Mouse (Mus musculus): ENCODE data around the gene Mov10l1. TPM values are rescaled to one million over a fixed set of nuclear protein-coding genes. Genes with fewer than 3 reads are reported as not detected.

Gene Mov10l1
- polyA plus RNA-seq, 1 experiment from 2014 or later, result not detected

DNA sequence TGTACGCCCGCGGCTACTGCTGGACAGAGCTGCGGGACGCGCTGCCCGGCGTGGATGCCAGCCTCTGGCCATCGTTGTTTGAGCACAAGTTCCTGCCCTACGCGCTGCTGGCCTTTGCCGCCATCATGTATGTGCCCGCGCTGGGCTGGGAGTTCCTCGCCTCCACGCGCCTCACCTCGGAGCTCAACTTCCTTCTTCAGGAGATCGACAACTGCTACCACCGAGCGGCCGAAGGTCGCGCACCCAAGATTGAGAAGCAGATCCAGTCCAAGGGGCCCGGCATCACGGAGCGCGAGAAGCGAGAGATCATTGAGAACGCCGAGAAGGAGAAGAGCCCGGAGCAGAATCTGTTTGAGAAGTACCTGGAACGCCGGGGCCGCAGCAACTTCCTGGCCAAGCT is 84.9 kb downstream of the Mov10l1 start:
- H3K27ac ChIP-seq (replicated peaks), result no peak overlapping the region
- H3K27me3 ChIP-seq (ENCODE audit: low read depth, poor library complexity, severe bottlenecking), result peaks cover 82% of the 10 kb centered on the region
- H3K9me3 ChIP-seq (replicated peaks), result no peaks in the 10 kb centered on the region
- H3K4me1 ChIP-seq, result peaks cover 10% of the 10 kb centered on the region
- peak; percentile 25 for DNase-seq (ENCODE audit: low spot score)
- H3K4me3 ChIP-seq, result peak overlapping the region; percentile 35
- 37% methylated on average over 35 of the region's 35 CpGs for WGBS
- no peaks in the 10 kb centered on the region for H3K36me3 ChIP-seq

DNA sequence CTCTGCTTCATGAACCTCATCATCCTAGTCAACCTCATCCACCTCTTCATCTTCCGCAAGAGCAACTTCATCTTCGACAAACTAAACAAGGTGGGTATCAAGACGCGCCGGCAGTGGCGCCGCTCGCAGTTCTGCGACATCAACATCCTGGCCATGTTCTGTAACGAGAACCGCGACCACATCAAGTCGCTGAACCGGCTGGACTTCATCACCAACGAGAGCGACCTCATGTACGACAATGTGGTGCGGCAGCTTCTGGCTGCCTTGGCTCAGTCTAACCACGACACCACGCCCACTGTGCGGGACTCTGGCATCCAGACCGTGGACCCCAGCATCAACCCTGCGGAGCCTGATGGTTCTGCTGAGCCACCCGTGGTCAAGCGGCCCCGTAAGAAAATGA is 85.5 kb downstream of the Mov10l1 start:
- DNase-seq (ENCODE audit: low spot score), result no peak
- no peak overlapping the region for H3K27ac ChIP-seq (replicated peaks)
- 38% methylated on average over 26 of the region's 26 CpGs for WGBS
- H3K9me3 ChIP-seq (replicated peaks), result no peaks in the 10 kb centered on the region
- H3K27me3 ChIP-seq (ENCODE audit: low read depth, poor library complexity, severe bottlenecking), result peaks cover 76% of the 10 kb centered on the region
- H3K4me1 ChIP-seq, result peaks cover 10% of the 10 kb centered on the region
- H3K36me3 ChIP-seq, result no peaks in the 10 kb centered on the region
- H3K4me3 ChIP-seq, result no peak overlapping the region

DNA sequence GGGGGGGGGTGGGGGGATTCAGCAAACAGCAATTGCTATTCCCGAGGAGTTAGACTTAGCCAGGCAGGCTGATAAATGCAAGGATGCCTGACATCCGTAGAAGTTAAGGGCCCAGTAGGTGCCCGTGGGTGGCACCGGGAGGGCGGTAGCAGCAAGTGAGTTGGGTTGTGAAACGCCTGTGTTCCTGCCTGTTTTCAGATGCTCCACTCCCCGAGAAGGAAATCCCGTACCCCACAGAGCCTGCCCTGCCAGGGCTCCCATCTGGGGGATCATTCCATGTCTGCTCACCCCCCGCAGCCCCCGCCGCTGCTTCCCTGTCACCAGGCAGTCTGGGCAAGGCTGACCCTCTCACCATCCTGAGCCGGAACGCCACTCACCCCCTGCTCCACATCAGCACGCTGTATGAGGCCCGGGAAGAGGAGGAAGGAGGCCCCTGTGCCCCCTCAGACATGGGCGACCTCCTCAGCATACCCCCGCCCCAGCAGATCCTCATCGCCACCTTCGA is 86.7 kb downstream of the Mov10l1 start:
- H3K27me3 ChIP-seq (ENCODE audit: low read depth, poor library complexity, severe bottlenecking), result peaks cover 64% of the 10 kb centered on the region
- DNase-seq (ENCODE audit: low spot score), result no peak
- H3K4me1 ChIP-seq, result peaks cover 14% of the 10 kb centered on the region
- H3K9me3 ChIP-seq (replicated peaks), result no peaks in the 10 kb centered on the region
- H3K27ac ChIP-seq (replicated peaks), result 0 out of 2 replicates have a peak overlapping the region, but pooled peaks have one; percentile 38
- WGBS, result 81% methylated on average over 19 of the region's 19 CpGs
- no peak overlapping the region for H3K4me3 ChIP-seq
- no peaks in the 10 kb centered on the region for H3K36me3 ChIP-seq

DNA sequence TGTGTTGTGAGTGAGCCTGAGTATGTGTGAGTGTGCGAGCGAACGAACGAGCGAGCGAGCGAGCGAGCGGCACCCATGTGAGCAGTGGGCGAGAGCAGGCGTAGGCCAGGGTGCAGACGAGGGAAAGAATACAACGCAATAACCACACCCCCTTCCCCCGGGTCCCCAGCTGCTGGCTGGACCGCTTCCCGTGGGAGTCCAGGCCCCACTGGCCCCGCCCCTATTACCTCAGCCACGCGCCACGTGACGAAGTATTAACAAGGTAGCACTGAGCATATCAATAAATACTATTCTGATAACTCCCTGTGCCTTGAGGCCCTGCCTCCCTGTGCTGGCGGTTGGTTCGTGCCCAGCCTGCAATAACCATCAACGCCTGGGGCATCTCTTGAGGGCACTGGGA is 87.9 kb downstream of the Mov10l1 start:
- Histone ChIP-seq H3K9me3 (replicated peaks) (no peaks in the 10 kb centered on the region), H3K4me1 (peaks cover 26% of the 10 kb centered on the region), H3K27ac (replicated peaks) (no peak overlapping the region), H3K36me3 (no peaks in the 10 kb centered on the region), H3K4me3 (no peak overlapping the region), H3K27me3 (ENCODE audit: low read depth, poor library complexity, severe bottlenecking) (peaks cover 54% of the 10 kb centered on the region)
- WGBS, result 78% methylated on average over 24 of the region's 24 CpGs
- no peak for DNase-seq (ENCODE audit: low spot score)

DNA sequence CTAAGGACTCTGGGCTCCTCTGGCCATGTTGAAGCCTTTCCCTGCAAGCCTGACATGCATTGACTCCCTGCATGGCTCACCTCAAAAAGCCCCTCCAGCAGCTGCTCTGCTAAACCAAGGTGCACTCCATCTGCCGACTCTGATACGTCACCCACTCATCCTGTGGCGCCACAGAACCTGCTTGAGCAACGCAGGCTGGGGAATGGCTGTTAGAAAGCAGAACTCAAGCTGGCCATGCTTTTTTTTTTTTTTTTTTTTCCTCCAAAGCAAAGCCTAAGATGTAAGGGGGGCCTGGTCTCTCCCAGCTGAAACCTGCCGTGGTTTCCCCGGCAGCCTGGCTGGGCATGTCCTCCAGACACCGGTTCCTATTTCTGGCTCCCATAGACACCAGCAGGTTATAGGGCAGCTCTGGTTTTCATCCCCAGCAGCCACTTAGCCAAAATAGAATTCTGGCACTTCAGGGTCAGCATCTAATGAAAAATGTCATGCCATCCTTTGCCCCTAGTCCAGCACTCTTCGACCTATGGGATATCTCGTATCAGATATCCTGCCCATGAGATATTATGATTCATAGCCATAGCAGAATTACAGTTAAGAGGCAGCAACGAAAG is 91.4 kb downstream of the Mov10l1 start:
- peaks cover 19% of the 10 kb centered on the region for H3K27me3 ChIP-seq (ENCODE audit: low read depth, poor library complexity, severe bottlenecking)
- H3K4me3 ChIP-seq, result peak overlapping the region; percentile 90; the same call in 1 of the 2 replicates
- no peaks in the 10 kb centered on the region for H3K36me3 ChIP-seq
- H3K9me3 ChIP-seq (replicated peaks), result no peaks in the 10 kb centered on the region
- WGBS, result 89% methylated on average over 10 of the region's 10 CpGs
- peaks cover 45% of the 10 kb centered on the region for H3K4me1 ChIP-seq
- DNase-seq (ENCODE audit: low spot score), result no peak
- H3K27ac ChIP-seq (replicated peaks), result peak overlapping the region; percentile 94; the same call in 1 of the 2 replicates

DNA sequence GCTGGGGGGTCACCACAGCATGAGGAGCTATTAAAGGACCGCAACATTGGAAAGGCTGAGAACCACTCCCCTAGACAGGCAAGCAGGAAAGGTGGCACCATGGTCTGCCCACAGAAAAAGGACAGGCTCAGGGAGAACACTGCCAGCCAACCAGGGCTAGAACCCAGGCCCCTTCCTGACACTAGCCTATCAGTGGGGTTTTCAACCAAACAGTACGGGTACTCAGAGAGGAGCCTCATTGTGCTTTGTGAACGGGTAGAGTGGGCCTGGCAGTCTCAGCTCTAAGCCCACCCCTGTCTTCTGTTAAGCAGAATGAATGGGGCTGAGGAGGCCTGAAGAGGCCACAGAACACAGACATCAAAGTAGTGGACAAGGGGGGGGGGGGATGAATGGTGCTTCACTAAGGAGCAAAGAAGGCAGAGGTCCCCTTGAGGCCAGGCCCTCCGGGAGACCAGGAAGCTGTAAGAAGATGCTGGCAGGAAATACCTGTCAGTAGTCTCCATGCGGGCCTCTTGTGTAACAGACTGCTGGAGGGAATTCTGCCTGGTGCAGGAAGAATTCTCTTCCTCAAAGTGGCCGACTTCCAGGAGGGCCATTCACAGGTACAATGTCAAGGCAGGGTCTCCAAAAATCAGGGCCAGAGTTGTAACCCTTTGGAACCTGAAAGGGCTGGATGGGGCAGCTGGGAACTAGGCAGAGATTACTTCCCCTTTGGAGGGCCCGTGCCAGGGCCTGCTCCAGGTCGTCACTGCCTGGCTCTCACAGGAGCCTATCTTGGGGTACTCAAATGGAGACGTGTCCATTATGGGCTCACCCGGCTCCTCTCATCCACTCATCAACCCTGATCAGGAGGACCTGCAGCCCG is 92.1 kb downstream of the Mov10l1 start, which contains the start of gene Trabd:
Gene Trabd, plus strand, starts transcription at position 512 of the 865 bp plus-strand sequence.
- no peak for DNase-seq (ENCODE audit: low spot score)
- WGBS, result 25% methylated on average over 11 of the region's 11 CpGs
- no peaks in the 10 kb centered on the region for H3K9me3 ChIP-seq (replicated peaks)

DNA sequence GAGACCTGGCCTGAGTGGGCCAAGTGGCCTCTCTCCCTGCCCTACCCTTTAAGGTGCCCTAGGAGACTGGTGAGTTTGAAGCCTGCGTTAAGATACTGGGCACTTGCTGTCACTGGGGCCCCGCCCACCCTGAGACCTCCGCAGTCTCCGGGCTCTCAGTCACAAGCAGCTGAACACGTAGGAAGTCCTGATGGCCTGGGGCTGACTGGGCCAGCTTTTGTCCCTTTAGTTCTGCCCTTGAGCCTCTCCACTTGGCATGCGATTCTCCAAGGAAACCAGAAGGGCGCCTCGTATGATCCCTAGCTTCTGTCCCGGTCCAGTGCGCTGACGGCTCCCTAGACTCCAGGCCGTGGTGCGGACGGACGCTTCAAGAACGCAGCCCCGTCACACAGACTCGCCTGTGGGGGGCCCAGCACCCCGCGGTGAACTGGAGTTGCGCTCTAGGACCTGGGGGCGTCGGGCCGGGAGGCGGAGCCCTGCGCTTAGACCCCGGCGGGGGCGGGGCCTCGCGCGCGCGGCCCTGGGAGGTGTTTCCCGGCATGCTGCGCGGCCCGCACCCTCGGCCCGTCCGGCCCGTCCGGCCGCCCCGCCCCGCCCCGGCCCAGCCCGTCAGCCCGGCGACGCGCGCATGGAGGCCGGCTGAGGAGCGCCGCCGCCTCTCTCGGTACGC is 92.9 kb downstream of the Mov10l1 start:
- H3K27ac ChIP-seq (replicated peaks), result peak overlapping the region; percentile 94
- 2% methylated on average over 48 of the region's 59 CpGs for WGBS
- H3K9me3 ChIP-seq (replicated peaks), result no peaks in the 10 kb centered on the region
- peaks cover 45% of the 10 kb centered on the region for H3K4me1 ChIP-seq
- H3K4me3 ChIP-seq, result peak overlapping the region; percentile 90
- peak; percentile 92 for DNase-seq (ENCODE audit: low spot score)
- H3K27me3 ChIP-seq (ENCODE audit: low read depth, poor library complexity, severe bottlenecking), result peaks cover 5% of the 10 kb centered on the region; the same call in 1 of the 2 replicates
- peaks cover 9% of the 10 kb centered on the region; the same call in 1 of the 2 replicates for H3K36me3 ChIP-seq

More for the DNA sequence above, 92.1 kb downstream of the Mov10l1 start, which contains the start of gene Trabd:
- H3K27ac ChIP-seq (replicated peaks), result peak within 1 kb of the TSS; percentile 94
- H3K27me3 ChIP-seq (ENCODE audit: low read depth, poor library complexity, severe bottlenecking), result peaks cover 12% of the 10 kb centered on the region
- 0 out of 2 replicates have a peak, but pooled peaks cover 6% of the 10 kb centered on the region for H3K36me3 ChIP-seq
- H3K4me3 ChIP-seq, result peak within 1 kb of the TSS; percentile 90
- H3K4me1 ChIP-seq, result peaks cover 45% of the 10 kb centered on the region

DNA sequence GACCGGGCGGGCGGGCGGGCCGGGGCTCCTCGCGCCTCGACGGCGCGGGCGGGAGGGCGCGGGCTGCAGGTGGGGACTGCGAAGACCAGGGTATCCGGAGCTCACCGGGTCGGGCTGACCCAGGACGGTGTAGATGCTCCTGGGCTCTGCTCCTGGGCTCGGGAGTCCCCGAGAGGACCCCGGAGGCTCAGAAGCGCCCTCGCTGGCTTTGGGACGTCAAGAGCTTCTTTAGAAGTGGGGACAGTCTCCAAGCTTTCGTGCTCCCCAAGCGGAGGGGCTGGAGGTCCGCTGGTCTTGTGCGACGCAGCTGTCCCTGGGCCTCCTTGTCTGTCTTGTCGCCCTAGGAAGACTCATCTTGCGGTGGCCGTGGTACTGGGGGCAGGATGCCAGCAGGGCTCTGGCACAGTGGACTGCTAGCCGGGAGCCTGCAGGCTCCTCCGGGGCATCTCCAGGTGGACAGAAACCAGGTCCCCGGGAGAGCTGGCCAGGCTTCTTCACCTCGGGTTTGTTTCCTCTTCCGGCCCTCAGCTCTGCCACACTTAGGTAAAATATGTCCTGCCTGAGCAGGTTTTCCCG is 93.5 kb downstream of the Mov10l1 start:
- no peaks in the 10 kb centered on the region for H3K9me3 ChIP-seq (replicated peaks)
- peak; percentile 64 for DNase-seq (ENCODE audit: low spot score)
- 2% methylated on average over 39 of the region's 39 CpGs for WGBS

DNA sequence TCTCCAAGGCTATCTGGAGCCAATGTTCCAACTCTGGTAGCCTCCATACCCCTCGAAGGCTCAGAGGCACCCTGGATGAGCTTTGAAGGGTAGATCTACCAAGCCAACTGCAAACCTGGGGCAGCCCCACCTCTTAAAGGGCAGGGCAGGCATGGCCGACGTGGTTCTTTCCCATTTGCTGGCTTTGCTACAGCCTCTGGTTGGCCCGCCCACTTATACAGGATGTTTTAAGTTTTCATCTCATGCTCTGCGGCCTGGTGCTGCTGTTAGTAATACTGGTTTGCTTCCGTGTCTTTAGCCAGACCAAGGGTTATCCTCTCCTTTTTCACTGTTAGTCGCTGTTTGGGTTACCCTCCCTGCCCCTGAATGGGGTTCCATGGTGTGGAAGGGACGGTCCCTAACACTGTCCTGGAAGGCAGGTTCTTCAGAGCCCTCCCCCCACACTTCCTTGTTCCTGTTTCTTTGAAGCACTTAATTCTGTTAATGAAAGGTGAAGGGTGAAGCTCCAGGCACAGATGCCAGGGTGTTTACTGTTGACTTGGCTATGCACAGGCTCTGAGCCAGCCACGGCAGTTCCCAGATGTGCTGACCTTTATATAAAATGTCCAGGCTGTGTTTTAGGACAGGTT is 95.6 kb downstream of the Mov10l1 start:
- H3K27me3 ChIP-seq (ENCODE audit: low read depth, poor library complexity, severe bottlenecking), result no peaks in the 10 kb centered on the region; the same call in 1 of the 2 replicates
- H3K9me3 ChIP-seq (replicated peaks), result no peaks in the 10 kb centered on the region
- H3K36me3 ChIP-seq, result peaks cover 36% of the 10 kb centered on the region
- 78% methylated on average over 9 of the region's 9 CpGs for WGBS
- peak overlapping the region; percentile 90; the same call in 1 of the 2 replicates for H3K4me3 ChIP-seq
- peaks cover 45% of the 10 kb centered on the region for H3K4me1 ChIP-seq
- no peak for DNase-seq (ENCODE audit: low spot score)
- H3K27ac ChIP-seq (replicated peaks), result peak overlapping the region; percentile 42; the same call in 1 of the 2 replicates

More for the DNA sequence above, 93.5 kb downstream of the Mov10l1 start:
- Histone ChIP-seq H3K4me3 (peak overlapping the region; percentile 90), H3K36me3 (peaks cover 15% of the 10 kb centered on the region), H3K27ac (replicated peaks) (peak overlapping the region; percentile 94), H3K27me3 (ENCODE audit: low read depth, poor library complexity, severe bottlenecking) (no peaks in the 10 kb centered on the region; the same call in 1 of the 2 replicates), H3K4me1 (peaks cover 45% of the 10 kb centered on the region)

DNA sequence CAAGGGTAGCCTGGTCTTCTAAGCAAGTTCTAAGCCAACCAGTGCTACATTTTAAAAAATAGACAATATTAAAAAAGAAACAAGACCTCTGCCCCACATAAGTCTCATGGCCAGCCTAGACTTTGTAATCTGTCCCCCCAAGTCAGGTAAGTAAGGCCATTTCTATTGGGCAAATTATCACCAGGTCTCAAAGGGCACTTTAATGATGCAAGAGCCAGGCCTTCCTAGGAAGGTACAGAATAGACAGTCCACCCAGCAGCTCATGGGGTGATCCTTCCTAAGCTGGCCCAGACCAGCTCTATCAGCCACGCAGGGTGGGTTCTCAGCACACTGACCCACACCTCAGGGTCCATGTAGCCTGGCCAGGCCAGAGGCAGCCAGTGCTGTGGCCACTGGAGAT is 101.2 kb downstream of the Mov10l1 start:
- peaks cover 72% of the 10 kb centered on the region for H3K36me3 ChIP-seq

DNA sequence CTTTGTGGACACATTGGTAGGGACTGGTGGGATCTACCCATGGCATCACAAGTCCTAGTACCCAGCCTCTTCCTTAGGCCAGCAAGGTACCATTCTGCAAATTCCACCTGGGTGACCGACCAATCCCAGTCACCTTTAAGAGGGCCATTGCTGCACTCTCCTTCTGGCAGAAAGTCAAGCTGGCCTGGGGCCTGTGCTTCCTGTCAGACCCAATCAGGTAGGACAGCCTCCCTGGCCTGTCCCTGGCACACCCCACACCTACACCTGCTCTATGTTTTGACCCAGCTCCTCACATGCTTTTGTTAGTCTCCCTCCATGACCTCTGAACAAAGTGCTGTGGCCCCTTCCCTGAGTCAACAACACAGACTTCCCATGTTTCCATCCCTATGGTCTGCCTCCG is 102.1 kb downstream of the Mov10l1 start:
- H3K4me1 ChIP-seq, result peaks cover 15% of the 10 kb centered on the region
- H3K9me3 ChIP-seq (replicated peaks), result no peaks in the 10 kb centered on the region
- H3K4me3 ChIP-seq, result no peak overlapping the region
- H3K36me3 ChIP-seq, result peaks cover 65% of the 10 kb centered on the region
- no peaks in the 10 kb centered on the region for H3K27me3 ChIP-seq (ENCODE audit: low read depth, poor library complexity, severe bottlenecking)
- 87% methylated on average over 2 of the region's 2 CpGs for WGBS
- H3K27ac ChIP-seq (replicated peaks), result no peak overlapping the region
- no peak for DNase-seq (ENCODE audit: low spot score)

More for the DNA sequence above, 101.2 kb downstream of the Mov10l1 start:
- no peak overlapping the region for H3K27ac ChIP-seq (replicated peaks)
- H3K9me3 ChIP-seq (replicated peaks), result no peaks in the 10 kb centered on the region
- peaks cover 10% of the 10 kb centered on the region for H3K4me1 ChIP-seq
- 0 out of 2 replicates have a peak overlapping the region, but pooled peaks have one; percentile 4 for H3K4me3 ChIP-seq
- 100% methylated on average over 1 of the region's 1 CpGs for WGBS
- DNase-seq (ENCODE audit: low spot score), result no peak
- H3K27me3 ChIP-seq (ENCODE audit: low read depth, poor library complexity, severe bottlenecking), result no peaks in the 10 kb centered on the region

Measured in midbrain, embryonic 10.5 days (tissue).